Mouse (Mus musculus): Measurements from ENCODE around the gene Hist1h2bj. TPM values are rescaled to one million over a fixed set of nuclear protein-coding genes. Genes with fewer than 3 reads are reported as not detected.
"Not testable (repeated sequence)": the region's sequence is repeated elsewhere in the genome, so short reads cannot be mapped to it uniquely, and the experiment has no call there.

Gene Hist1h2bj
- polyA plus RNA-seq, 3 experiments from 2014 or later = 1.8 to 10.3 (median 6.6) TPM

- ATAC-seq = no peak
Observed at GRCm38 (mm10) chr13:22040464-22041141, 2.4 kb upstream of the Hist1h2bj start.

- ATAC-seq = peak; percentile 60
Observed at GRCm38 (mm10) chr13:22041142-22041536, 1.9 kb upstream of the Hist1h2bj start, which contains the start of gene Hist1h4i. Hist1h4i (minus strand) TSS chr13:22041362.

GRCm38 (mm10) chr13:22041651-22042567 is 1.1 kb upstream of the Hist1h2bj start:
- ATAC-seq = no peak

GRCm38 (mm10) chr13:22043503-22044431 is 753 bp downstream of the Hist1h2bj start:
- no peak for ATAC-seq

- no peak for ATAC-seq
Observed at GRCm38 (mm10) chr13:22044432-22045155, 1.6 kb downstream of the Hist1h2bj start.

GRCm38 (mm10) chr13:22045311-22045710 is 2.3 kb downstream of the Hist1h2bj start:
- ATAC-seq = no peak

GRCm38 (mm10) chr13:22049041-22049440 is 6.0 kb downstream of the Hist1h2bj start:
- no peak for ATAC-seq

GRCm38 (mm10) chr13:22049737-22050440 is 6.9 kb downstream of the Hist1h2bj start:
- peak; percentile 35 for ATAC-seq

- ATAC-seq = peak; percentile 91
Observed at GRCm38 (mm10) chr13:22050591-22051522, 7.8 kb downstream of the Hist1h2bj start.

- ATAC-seq = no peak
Observed at GRCm38 (mm10) chr13:22051523-22051859, 8.5 kb downstream of the Hist1h2bj start.

- no peak for ATAC-seq
Observed at GRCm38 (mm10) chr13:22053754-22054153, 10.7 kb downstream of the Hist1h2bj start.

- no peak for ATAC-seq
Observed at GRCm38 (mm10) chr13:22061422-22061821, 18.4 kb downstream of the Hist1h2bj start.

GRCm38 (mm10) chr13:22063468-22063867 is 20.5 kb downstream of the Hist1h2bj start:
- ATAC-seq = no peak

GRCm38 (mm10) chr13:22084140-22084539 is 41.1 kb downstream of the Hist1h2bj start, which contains the start of gene Vmn1r188:
Vmn1r188 (plus strand) TSS chr13:22084440.
- not testable (repeated sequence) for ATAC-seq

Other genes starting within 250 kb of the Hist1h2bj start
- 10 to 100 TPM in 1 of 3 experiments, 1 to 10 TPM in 1, not detected in 1; 6.1 to 12.5 TPM for gene Hist1h2bq, start 233.0 kb upstream of the Hist1h2bj start, polyA plus RNA-seq (2017; shearing (Covaris generic))
- 10 to 100 TPM in 1 of 3 experiments, 1 to 10 TPM in 1, not detected in 1; 2.4 to 11.2 TPM for gene Hist1h2ao, start 232.7 kb upstream of the Hist1h2bj start, polyA plus RNA-seq (2017; shearing (Covaris generic))
- gene Hist1h4m, start 231.5 kb upstream of the Hist1h2bj start, polyA plus RNA-seq (2017; shearing (Covaris generic)) = 10 to 100 TPM in 1 of 3 experiments, 1 to 10 TPM in 2; 5.8 to 17.9 (median 8.9) TPM
- gene Hist1h4n, start 211.0 kb upstream of the Hist1h2bj start, polyA plus RNA-seq (2017; shearing (Covaris generic)) = 1 to 10 TPM in 2 of 3 experiments, not detected in 1; 6.5 to 9.3 TPM
- gene Hist1h2ap, start 209.7 kb upstream of the Hist1h2bj start, polyA plus RNA-seq (2017; shearing (Covaris generic)) = 100 to 1,000 TPM in 1 of 3 experiments, 10 to 100 TPM in 2; 58.0 to 576 (median 60.6) TPM
- 10 to 100 TPM in 1 of 3 experiments, 1 to 10 TPM in 1, not detected in 1; 6.1 to 12.2 TPM for gene Hist1h2br, start 209.5 kb upstream of the Hist1h2bj start, polyA plus RNA-seq (2017; shearing (Covaris generic))
- not detected for gene Zfp184, start 98.1 kb upstream of the Hist1h2bj start, polyA plus RNA-seq (2017; shearing (Covaris generic))
- not detected for gene Pom121l2, start 62.0 kb upstream of the Hist1h2bj start, polyA plus RNA-seq (2017; shearing (Covaris generic))
- gene Prss16, start 33.5 kb upstream of the Hist1h2bj start, polyA plus RNA-seq (2017; shearing (Covaris generic)) = 1 to 10 TPM in 1 of 3 experiments, under 1 TPM in 1, not detected in 1; 0.24 to 1.2 TPM
- gene Hist1h2ah, start 7.6 kb upstream of the Hist1h2bj start, polyA plus RNA-seq (2017; shearing (Covaris generic)) = 100 to 1,000 TPM in 1 of 3 experiments, 10 to 100 TPM in 1, not detected in 1; 52.3 to 507 TPM
- 1 to 10 TPM in 2 of 3 experiments, not detected in 1; 2.2 to 9.9 TPM for gene Hist1h2bk, start 7.3 kb upstream of the Hist1h2bj start, polyA plus RNA-seq (2017; shearing (Covaris generic))
- gene Hist1h4i, start 1.9 kb upstream of the Hist1h2bj start, polyA plus RNA-seq (2017; shearing (Covaris generic)) = 10 to 100 TPM in 1 of 3 experiments, 1 to 10 TPM in 2; 4.1 to 18.5 (median 6.5) TPM
- 1 to 10 TPM in 2 of 3 experiments, not detected in 1; 3.9 to 4.5 TPM for gene Hist1h2ag, start 270 bp upstream of the Hist1h2bj start, polyA plus RNA-seq (2017; shearing (Covaris generic))
- under 1 TPM in 1 of 3 experiments, not detected in 2; 0.07 TPM for gene Vmn1r188, start 41.2 kb downstream of the Hist1h2bj start, polyA plus RNA-seq (2017; shearing (Covaris generic))
- not detected for gene Vmn1r189, start 62.6 kb downstream of the Hist1h2bj start, polyA plus RNA-seq (2017; shearing (Covaris generic))
- under 1 TPM in 1 of 3 experiments, not detected in 2; 0.13 TPM for gene Vmn1r191, start 140.8 kb downstream of the Hist1h2bj start, polyA plus RNA-seq (2017; shearing (Covaris generic))
- not detected for gene Vmn1r192, start 147.9 kb downstream of the Hist1h2bj start, polyA plus RNA-seq (2017; shearing (Covaris generic))
- gene Vmn1r193, start 179.9 kb downstream of the Hist1h2bj start, polyA plus RNA-seq (2017; shearing (Covaris generic)) = under 1 TPM in 1 of 3 experiments, not detected in 2; 0.13 TPM
- gene Vmn1r194, start 201.0 kb downstream of the Hist1h2bj start, polyA plus RNA-seq (2017; shearing (Covaris generic)) = not detected
- gene Vmn1r195, start 227.3 kb downstream of the Hist1h2bj start, polyA plus RNA-seq (2017; shearing (Covaris generic)) = not detected
- not detected for gene Vmn1r196, start 246.7 kb downstream of the Hist1h2bj start, polyA plus RNA-seq (2017; shearing (Covaris generic))